11 mouse cellular contexts compared by ENCODE assay signal in genomic region chr7:141268466-141269272, GRCm38 (mm10). TPM values are rescaled to one million over a fixed set of nuclear protein-coding genes. Genes with fewer than 3 reads are reported as not detected.
DNase-seq lines count a peak whose midpoint lies in the region; ATAC-seq lines count a peak whose summit lies in the region.
"Had no signal": no experiment of that assay in that cellular context is flagged by ENCODE, and none has a peak within 500 bp of the region (broad histone marks: within the 10 kb centered on the region; RNA-seq: fewer than 3 reads in every experiment).

No protein-coding gene starts in this region.

- 58% methylated on average over 24 of the region's 24 CpGs for WGBS in heart, embryonic 10.5 days
- 21% methylated on average over 24 of the region's 24 CpGs for WGBS in liver, embryonic 13.5 days (ENCODE audit: insufficient replicate concordance)

- peaks cover 7% of the 10 kb centered on the region for H3K36me3 ChIP-seq in heart, embryonic 10.5 days
- peaks cover 9% of the 10 kb centered on the region for H3K36me3 ChIP-seq in liver, embryonic 13.5 days

- no peaks in the 10 kb centered on the region for H3K9me3 ChIP-seq in heart, embryonic 10.5 days
- no peaks in the 10 kb centered on the region for H3K9me3 ChIP-seq in liver, embryonic 13.5 days (replicated peaks)
- H3K9me3 ChIP-seq: G1E had no signal

- no peak overlapping the region for H3K27ac ChIP-seq in heart, embryonic 10.5 days
- H3K27ac ChIP-seq in liver, embryonic 13.5 days, result no peak overlapping the region; the same call in 1 of the 2 replicates

- ATAC-seq in liver, embryonic 13.5 days (ENCODE audit: low read depth), result no peak
- peak; percentile 23 for ATAC-seq in monocyte, adult 5-6 weeks (replicated peaks; ENCODE audit: insufficient number of reproducible peaks, low FRiP score, low TSS enrichment, poor library complexity, severe bottlenecking)
- ATAC-seq: midbrain, embryonic 16.5 days had no signal

- peak overlapping the region; percentile 61 for H3K4me2 ChIP-seq in liver, embryonic 13.5 days

- peaks cover 20% of the 10 kb centered on the region for H3K4me1 ChIP-seq in heart, embryonic 10.5 days
- H3K4me1 ChIP-seq in liver, embryonic 13.5 days (replicated peaks), result peaks cover 39% of the 10 kb centered on the region

- H3K27me3 ChIP-seq in heart, embryonic 10.5 days (ENCODE audit: insufficient read depth, poor library complexity, severe bottlenecking), result peaks cover 17% of the 10 kb centered on the region; the same call in 1 of the 2 replicates
- H3K27me3 ChIP-seq in liver, embryonic 13.5 days, result peaks cover 18% of the 10 kb centered on the region; the same call in 1 of the 2 replicates

- peak; percentile 71 to 75 for DNase-seq in lung, adult 18-20 months
- no peak for DNase-seq in lung, postnatal 10 days
- no peak for DNase-seq in heart, embryonic 10.5 days (ENCODE audit: low spot score)
- DNase-seq in liver, embryonic 13.5 days, result no peak
- no peak for DNase-seq in kidney, adult 11 months
- no peak for DNase-seq in adrenal gland, postnatal 4 days (ENCODE audit: low spot score in 2 of 2)
- DNase-seq in retina, embryonic 14.5 days (ENCODE audit: low spot score), result no peak
- DNase-seq: gastrocnemius, postnatal 10 days had no signal

- peak overlapping the region; percentile 12 for H3K4me3 ChIP-seq in heart, embryonic 10.5 days
- peak overlapping the region; percentile 19; the same call in 1 of the 2 replicates for H3K4me3 ChIP-seq in liver, embryonic 13.5 days (replicated peaks)

- peak overlapping the region; percentile 41; the same call in 1 of the 2 replicates for H3K9ac ChIP-seq in liver, embryonic 13.5 days

RNA-seq across cellular contexts. Expression of gene Irf7, which starts 2.4 kb away (rescaled TPM):
- 0.39 and 0.60 TPM in 2 replicates for polyA plus RNA-seq in heart, embryonic 10.5 days (2016; fragmentation: Nextera tagmentation; extraction: Ambion mirVana)
- polyA plus RNA-seq in liver, embryonic 13.5 days (2015; fragmentation: Nextera tagmentation; extraction: Ambion mirVana), result 6.3 and 6.4 TPM in 2 replicates
- total RNA-seq in monocyte, adult 5-6 weeks (2017), result 76.2 to 126 TPM (median 78.7 TPM) in 3 replicates
- total RNA-seq in adrenal gland, postnatal 4 days (2021), result 1 to 10 TPM; 7.3 to 7.5 TPM

RNA-seq across cellular contexts. Expression of gene Cdhr5, which starts 7.9 kb away (rescaled TPM):
- polyA plus RNA-seq in heart, embryonic 10.5 days (2016; fragmentation: Nextera tagmentation; extraction: Ambion mirVana), result not detected in 2 replicates
- polyA plus RNA-seq in liver, embryonic 13.5 days (2015; fragmentation: Nextera tagmentation; extraction: Ambion mirVana), result 0.10 and 0.32 TPM in 2 replicates
- total RNA-seq in monocyte, adult 5-6 weeks (2017), result not detected in 3 replicates
- total RNA-seq in adrenal gland, postnatal 4 days (2021), result 10 to 100 TPM in 1 of 2 experiments, 1 to 10 TPM in 1; 9.4 to 15.5 TPM
- polyA plus RNA-seq: G1E; midbrain, embryonic 16.5 days had no signal

RNA-seq across cellular contexts. Expression of gene Sct, which starts 10.3 kb away (rescaled TPM):
- polyA plus RNA-seq in heart, embryonic 10.5 days (2016; fragmentation: Nextera tagmentation; extraction: Ambion mirVana), result 1.7 and 5.0 TPM in 2 replicates
- 0.22 TPM in 1 of 2 replicates, not detected in the other for polyA plus RNA-seq in liver, embryonic 13.5 days (2015; fragmentation: Nextera tagmentation; extraction: Ambion mirVana)
- not detected in 3 replicates for total RNA-seq in monocyte, adult 5-6 weeks (2017)
- total RNA-seq in adrenal gland, postnatal 4 days (2021), result 10 to 100 TPM in 1 of 2 experiments, 1 to 10 TPM in 1; 9.0 to 12.9 TPM
- total RNA-seq: G1E had no signal
- polyA plus RNA-seq: G1E had no signal

RNA-seq across cellular contexts. Expression of gene Drd4, which starts 23.1 kb away (rescaled TPM):
- 0.13 TPM in 1 of 2 replicates, not detected in the other for polyA plus RNA-seq in heart, embryonic 10.5 days (2016; fragmentation: Nextera tagmentation; extraction: Ambion mirVana)
- polyA plus RNA-seq in liver, embryonic 13.5 days (2015; fragmentation: Nextera tagmentation; extraction: Ambion mirVana), result 0.03 TPM in 1 of 2 replicates, not detected in the other
- total RNA-seq in monocyte, adult 5-6 weeks (2017), result not detected in 3 replicates
- total RNA-seq in adrenal gland, postnatal 4 days (2021), result under 1 TPM; 0.34 to 0.36 TPM
- polyA plus RNA-seq: G1E had no signal

RNA-seq across cellular contexts. Expression of gene Phrf1, which starts 40.1 kb away (rescaled TPM):
- polyA plus RNA-seq in heart, embryonic 10.5 days (2016; fragmentation: Nextera tagmentation; extraction: Ambion mirVana), result 73.5 and 84.7 TPM in 2 replicates
- 32.6 and 34.9 TPM in 2 replicates for polyA plus RNA-seq in liver, embryonic 13.5 days (2015; fragmentation: Nextera tagmentation; extraction: Ambion mirVana)
- total RNA-seq in monocyte, adult 5-6 weeks (2017), result 51.4 to 90.4 TPM (median 72.9 TPM) in 3 replicates
- 10 to 100 TPM; 77.1 to 91.9 TPM for total RNA-seq in adrenal gland, postnatal 4 days (2021)

Comparison
In these comparisons a context has a peak if more than half of its experiments do, and no peak if none do; other contexts are left out.
1. DNase-seq: peak in lung, adult 18-20 months (2 of 2); none in lung, postnatal 10 days (single experiment), heart, embryonic 10.5 days (single experiment), liver, embryonic 13.5 days (single experiment), kidney, adult 11 months (single experiment), adrenal gland, postnatal 4 days (0 of 2) and retina, embryonic 14.5 days (single experiment).
2. RNA of gene Sct, which starts 10.3 kb away (total RNA-seq): 9.0 to 12.9 TPM in adrenal gland, postnatal 4 days; not detected in monocyte, adult 5-6 weeks; every median in the first group is over 10 times any median in the second.